Mouse (Mus musculus) neural tube, embryonic 13.5 days (tissue): ENCODE measurements around the gene Fam102a. TPM values are rescaled to one million over a fixed set of nuclear protein-coding genes. Genes with fewer than 3 reads are reported as not detected.
A peak's percentile ranks its signal among the peaks of the same experiment; 100 is the strongest.

Experiments used
- ATAC-seq: fragments of 200-750 bp; cut with Nextera tagmentation; 2 replicates; pipeline ENCODE4 v1.8.0; 2017; ENCODE audit warnings: low read depth, mild to moderate bottlenecking, moderate TSS enrichment, moderate library complexity
- H3K27ac ChIP-seq: fragments of 300-500 bp; sonication (generic); replicated peaks from 2 replicates; pipeline ENCODE4 v1.5.1; 2015; ENCODE audit warnings: moderate library complexity, mild to moderate bottlenecking, inconsistent platforms
- H3K27me3 ChIP-seq: fragments of 300-500 bp; sonication (generic); 2 replicates; pipeline ENCODE4 v1.6.1; 2015; ENCODE audit warnings: mild to moderate bottlenecking, inconsistent platforms
- H3K36me3 ChIP-seq: fragments of 300-500 bp; sonication (generic); 2 replicates; pipeline ENCODE4 v1.6.1; 2015; ENCODE audit warnings: mild to moderate bottlenecking, inconsistent platforms
- H3K4me1 ChIP-seq: fragments of 300-500 bp; sonication (generic); replicated peaks from 2 replicates; pipeline ENCODE4 v1.6.1; 2015; ENCODE audit warnings: inconsistent platforms
- H3K4me2 ChIP-seq: fragments of 300-500 bp; sonication (generic); 2 replicates; pipeline ENCODE4 v1.6.1; 2015; ENCODE audit warnings: inconsistent platforms, mild to moderate bottlenecking, moderate library complexity
- H3K4me3 ChIP-seq: fragments of 300-500 bp; sonication (generic); 2 replicates; pipeline ENCODE4 v1.5.1; 2015; ENCODE audit warnings: mild to moderate bottlenecking, inconsistent platforms
- H3K9ac ChIP-seq: fragments of 300-500 bp; sonication (generic); 2 replicates; pipeline ENCODE4 v1.6.1; 2015; ENCODE audit warnings: moderate library complexity, mild to moderate bottlenecking, inconsistent platforms
- H3K9me3 ChIP-seq: fragments of 300-500 bp; sonication (generic); 2 replicates; pipeline ENCODE4 v1.6.1; 2016; ENCODE audit warnings: inconsistent platforms
- WGBS: fragments of 180-500 bp; shearing (Covaris S2); methylation state at CpG from one replicate; pipeline ENCODE4 v1.1.7; 2015; 5-methylcytosine and 5-hydroxymethylcytosine counted together
- polyA plus RNA-seq: library from polyadenylated mRNA; unstranded; fragments of >200 nt; fragmentation: Nextera tagmentation; extraction: Ambion mirVana; gene quantifications from 2 replicates; pipeline ENCODE4 v1.2.1, GENCODE M21; 2015

The Fam102a gene
- polyA plus RNA-seq, 1 experiment from 2014 or later, result 9.1 TPM

GRCm38 (mm10) chr2:32589213-32589795 is 54.2 kb downstream of the Fam102a start:
- no peak overlapping the region for H3K27ac ChIP-seq
- no peaks in the 10 kb centered on the region for H3K36me3 ChIP-seq
- WGBS, result 68% methylated on average over 11 of the region's 11 CpGs
- H3K9ac ChIP-seq, result peak overlapping the region; percentile 31; the same call in 1 of the 2 replicates
- no peaks in the 10 kb centered on the region for H3K9me3 ChIP-seq
- no peaks in the 10 kb centered on the region for H3K27me3 ChIP-seq
- no peak overlapping the region for H3K4me3 ChIP-seq
- no peak for ATAC-seq
- no peak overlapping the region for H3K4me2 ChIP-seq
- H3K4me1 ChIP-seq, result peaks cover 39% of the 10 kb centered on the region

GRCm38 (mm10) chr2:32590224-32590623 is 55.1 kb downstream of the Fam102a start:
- Histone ChIP-seq H3K27ac (no peak overlapping the region), H3K27me3 (no peaks in the 10 kb centered on the region), H3K9ac (no peak overlapping the region), H3K36me3 (peaks cover 3% of the 10 kb centered on the region; the same call in 1 of the 2 replicates), H3K4me3 (no peak overlapping the region), H3K4me2 (no peak overlapping the region), H3K4me1 (peaks cover 39% of the 10 kb centered on the region), H3K9me3 (no peaks in the 10 kb centered on the region)
- WGBS, result 81% methylated on average over 10 of the region's 10 CpGs
- no peak for ATAC-seq

- ATAC-seq, result no peak
- H3K4me2 ChIP-seq, result no peak overlapping the region
- peaks cover 38% of the 10 kb centered on the region for H3K4me1 ChIP-seq
- H3K9me3 ChIP-seq, result no peaks in the 10 kb centered on the region
- H3K27ac ChIP-seq, result no peak overlapping the region
- WGBS, result 78% methylated on average over 6 of the region's 6 CpGs
- H3K36me3 ChIP-seq, result peaks cover 12% of the 10 kb centered on the region; the same call in 1 of the 2 replicates
- H3K4me3 ChIP-seq, result no peak overlapping the region
- H3K9ac ChIP-seq, result no peak overlapping the region
- no peaks in the 10 kb centered on the region for H3K27me3 ChIP-seq
Observed at GRCm38 (mm10) chr2:32591249-32591648, 56.1 kb downstream of the Fam102a start.

GRCm38 (mm10) chr2:32596725-32597124 is 61.6 kb downstream of the Fam102a start:
- Histone ChIP-seq H3K36me3 (peaks cover 23% of the 10 kb centered on the region), H3K27me3 (no peaks in the 10 kb centered on the region), H3K4me2 (no peak overlapping the region), H3K4me1 (no peaks in the 10 kb centered on the region; the same call in 1 of the 2 replicates), H3K27ac (peak overlapping the region; percentile 28; the same call in 1 of the 2 replicates), H3K9me3 (no peaks in the 10 kb centered on the region), H3K9ac (no peak overlapping the region), H3K4me3 (no peak overlapping the region)
- no peak for ATAC-seq
- 81% methylated on average over 13 of the region's 13 CpGs for WGBS

GRCm38 (mm10) chr2:32597248-32597647 is 62.1 kb downstream of the Fam102a start:
- Histone ChIP-seq H3K27ac (0 out of 2 replicates have a peak overlapping the region, but pooled peaks have one; percentile 28), H3K27me3 (no peaks in the 10 kb centered on the region), H3K4me3 (no peak overlapping the region), H3K9ac (no peak overlapping the region), H3K4me1 (no peaks in the 10 kb centered on the region; the same call in 1 of the 2 replicates), H3K36me3 (peaks cover 23% of the 10 kb centered on the region), H3K4me2 (no peak overlapping the region), H3K9me3 (no peaks in the 10 kb centered on the region)
- WGBS, result 89% methylated on average over 5 of the region's 5 CpGs
- ATAC-seq, result no peak

- Histone ChIP-seq H3K9ac (no peak overlapping the region), H3K4me1 (peaks cover 3% of the 10 kb centered on the region; the same call in 1 of the 2 replicates), H3K27ac (no peak overlapping the region), H3K36me3 (peaks cover 23% of the 10 kb centered on the region), H3K9me3 (no peaks in the 10 kb centered on the region), H3K4me2 (no peak overlapping the region), H3K4me3 (no peak overlapping the region), H3K27me3 (no peaks in the 10 kb centered on the region)
- ATAC-seq, result no peak
- WGBS, result 91% methylated on average over 5 of the region's 5 CpGs
Observed at GRCm38 (mm10) chr2:32597699-32598098, 62.6 kb downstream of the Fam102a start.

- Histone ChIP-seq H3K36me3 (peaks cover 23% of the 10 kb centered on the region), H3K27ac (no peak overlapping the region), H3K4me3 (no peak overlapping the region), H3K27me3 (no peaks in the 10 kb centered on the region), H3K4me2 (no peak overlapping the region), H3K4me1 (peaks cover 4% of the 10 kb centered on the region; the same call in 1 of the 2 replicates), H3K9me3 (no peaks in the 10 kb centered on the region), H3K9ac (no peak overlapping the region)
- no peak for ATAC-seq
- 89% methylated on average over 8 of the region's 8 CpGs for WGBS
Observed at GRCm38 (mm10) chr2:32598506-32598905, 63.4 kb downstream of the Fam102a start.

GRCm38 (mm10) chr2:32599409-32599808 is 64.3 kb downstream of the Fam102a start, which contains the start of gene St6galnac6:
Gene St6galnac6, plus strand, starts transcription at chr2:32599709.
- no peaks in the 10 kb centered on the region for H3K27me3 ChIP-seq
- H3K36me3 ChIP-seq, result peaks cover 23% of the 10 kb centered on the region
- no peak for ATAC-seq
- H3K4me3 ChIP-seq, result no peak within 1 kb of the TSS
- no peaks in the 10 kb centered on the region for H3K9me3 ChIP-seq
- H3K4me2 ChIP-seq, result no peak within 1 kb of the TSS
- no peak within 1 kb of the TSS for H3K27ac ChIP-seq
- H3K9ac ChIP-seq, result no peak within 1 kb of the TSS
- WGBS, result 95% methylated on average over 3 of the region's 3 CpGs
- H3K4me1 ChIP-seq, result peaks cover 4% of the 10 kb centered on the region; the same call in 1 of the 2 replicates

GRCm38 (mm10) chr2:32601417-32602065 is 66.4 kb downstream of the Fam102a start:
- Histone ChIP-seq H3K4me2 (no peak overlapping the region), H3K9ac (no peak overlapping the region), H3K4me1 (peaks cover 6% of the 10 kb centered on the region; the same call in 1 of the 2 replicates), H3K9me3 (no peaks in the 10 kb centered on the region), H3K36me3 (peaks cover 11% of the 10 kb centered on the region), H3K4me3 (no peak overlapping the region), H3K27me3 (no peaks in the 10 kb centered on the region), H3K27ac (no peak overlapping the region)
- no peak for ATAC-seq
- WGBS, result 41% methylated on average over 8 of the region's 8 CpGs

- no peak overlapping the region for H3K9ac ChIP-seq
- H3K9me3 ChIP-seq, result no peaks in the 10 kb centered on the region
- peak overlapping the region; percentile 13; the same call in 1 of the 2 replicates for H3K4me3 ChIP-seq
- peaks cover 15% of the 10 kb centered on the region for H3K4me1 ChIP-seq
- H3K36me3 ChIP-seq, result peaks cover 4% of the 10 kb centered on the region
- H3K4me2 ChIP-seq, result peak overlapping the region; percentile 42
- H3K27ac ChIP-seq, result no peak overlapping the region
- ATAC-seq, result no peak
- 0 out of 2 replicates have a peak, but pooled peaks cover 2% of the 10 kb centered on the region for H3K27me3 ChIP-seq
- WGBS, result under 1% methylated on average over 11 of the region's 11 CpGs
Observed at GRCm38 (mm10) chr2:32602600-32603054, 67.5 kb downstream of the Fam102a start.

GRCm38 (mm10) chr2:32604631-32605030 is 69.5 kb downstream of the Fam102a start:
- Histone ChIP-seq H3K27ac (no peak overlapping the region), H3K4me1 (peaks cover 29% of the 10 kb centered on the region), H3K9ac (no peak overlapping the region), H3K4me2 (no peak overlapping the region), H3K9me3 (no peaks in the 10 kb centered on the region), H3K36me3 (no peaks in the 10 kb centered on the region), H3K4me3 (no peak overlapping the region), H3K27me3 (peaks cover 9% of the 10 kb centered on the region; the same call in 1 of the 2 replicates)
- WGBS, result 48% methylated on average over 10 of the region's 10 CpGs
- no peak for ATAC-seq
